Mouse (Mus musculus) bone marrow, adult 2 months (tissue): ENCODE measurements around the gene Mast4.

Source experiments
- CTCF ChIP-seq: fragments of 200-500 bp; IDR thresholded peaks from 2 replicates; pipeline ENCODE4 v1.5.1; 2011; ENCODE audit warnings: low read length, control low read depth; ENCODE audit not compliant: control insufficient read depth, insufficient read depth
- POLR2A ChIP-seq: fragments of 200-500 bp; IDR thresholded peaks from 2 replicates; pipeline ENCODE4 v1.6.1; 2011; ENCODE audit warnings: low read depth, mild to moderate bottlenecking, control low read depth, low read length, borderline replicate concordance; ENCODE audit not compliant: control insufficient read depth

- no peak for TF ChIP-seq CTCF
- no peak for TF ChIP-seq POLR2A
Observed at GRCm38 (mm10) chr13:102770194-102770593, 564.1 kb downstream of the Mast4 start.
